8 mouse cellular contexts compared by ENCODE assay signal in genomic region chr7:46710390-46710844, GRCm38 (mm10). TPM values are rescaled to one million over a fixed set of nuclear protein-coding genes. Genes with fewer than 3 reads are reported as not detected.
DNase-seq lines count a peak whose midpoint lies in the region; ATAC-seq and TF ChIP-seq lines count a peak whose summit lies in the region.

Gene Saal1, minus strand, starts transcription at chr7:46710680.

- peaks cover 18% of the 10 kb centered on the region for H3K36me3 ChIP-seq in hindbrain, embryonic 14.5 days (replicated peaks; ENCODE audit: control insufficient read depth, insufficient read depth)

- H3K4me3 ChIP-seq in hindbrain, embryonic 14.5 days (replicated peaks; ENCODE audit: low read length), result peak within 1 kb of the TSS; percentile 55

- no peak for DNase-seq in Patski (ENCODE audit: low read depth, low spot score)
- DNase-seq in cerebellum, postnatal 14 days, result peak; percentile 93 to 97
- DNase-seq in frontal cortex, postnatal 25 days (ENCODE audit: low spot score in 2 of 2), result peak; percentile 57 to 69
- peak; percentile 97 for DNase-seq in hindbrain, embryonic 14.5 days (ENCODE audit: low spot score)
- DNase-seq in layer of hippocampus, postnatal 36 days, result peak; percentile 78 to 84
- DNase-seq in lung, postnatal 4 days, result peak; percentile 87 to 89
- DNase-seq in retina, postnatal 7 days (ENCODE audit: low read depth, low spot score), result peak; percentile 86
- peak; percentile 77 for DNase-seq in urinary bladder, adult 2 months (ENCODE audit: low spot score)

- peak within 1 kb of the TSS; percentile 77 for H3K27ac ChIP-seq in hindbrain, embryonic 14.5 days

- in situ Hi-C loops in Patski (cut with MboI; ENCODE audit: low pct_unique_long_range_greater_than_20kb), result loop anchor here (10.0 kb wide), 2 partner anchors 54 to 304 kb away; no protein-coding TSS in a partner anchor

- peaks cover 7% of the 10 kb centered on the region for H3K4me1 ChIP-seq in hindbrain, embryonic 14.5 days (replicated peaks; ENCODE audit: control insufficient read depth, insufficient read depth, low read length)

- ATAC-seq in Patski, result peak; percentile 96
- ATAC-seq in hindbrain, embryonic 14.5 days (ENCODE audit: low FRiP score), result peak; percentile 97

- 0% methylated on average over 37 of the region's 38 CpGs for WGBS in hindbrain, embryonic 14.5 days

- no peaks in the 10 kb centered on the region for H3K9me3 ChIP-seq in hindbrain, embryonic 14.5 days (ENCODE audit: control insufficient read depth, low read length)

- H3K27me3 ChIP-seq in Patski, result no peaks in the 10 kb centered on the region
- no peaks in the 10 kb centered on the region for H3K27me3 ChIP-seq in hindbrain, embryonic 14.5 days (ENCODE audit: control insufficient read depth, insufficient read depth, low read length)

- CTCF ChIA-PET in Patski (lab: Charles Lee), result interaction anchor here (0.7 to 2.0 kb wide), 8 partner anchors 9 to 317 kb away, joined by 3 to 7 read pairs (median 4); no protein-coding TSS in a partner anchor

- H3K9ac ChIP-seq in hindbrain, embryonic 14.5 days, result peak within 1 kb of the TSS; percentile 70

- peak; percentile 95 for TF ChIP-seq CTCF in Patski (IDR thresholded peaks at IDR 0.05)

- H3K4me2 ChIP-seq in hindbrain, embryonic 14.5 days (replicated peaks), result peak within 1 kb of the TSS; percentile 53

- POLR2A ChIA-PET in Patski (lab: Charles Lee), result interaction anchor here (0.7 kb wide), 1 partner anchor 46 kb away, joined by 3 read pairs; no protein-coding TSS in a partner anchor

RNA-seq across cellular contexts. Expression of gene Saal1, which starts in this region (rescaled TPM):
- 10.3 TPM for polyA plus RNA-seq in Patski (2021)
- 16.6 and 16.8 TPM in 2 replicates for polyA plus RNA-seq in hindbrain, embryonic 14.5 days (2014; fragmentation: Nextera tagmentation; extraction: Ambion mirVana)
- 10 to 100 TPM; 10.3 to 11.3 TPM for total RNA-seq in layer of hippocampus, postnatal 36 days (2021)
- polyA plus RNA-seq in urinary bladder, adult 2 months (2012; rRNA removed), result 8.5 TPM in 2 replicates
